Mouse (Mus musculus): ENCODE data around the gene Ikzf4. TPM values are rescaled to one million over a fixed set of nuclear protein-coding genes. Genes with fewer than 3 reads are reported as not detected.

The Ikzf4 gene
- polyA plus RNA-seq, 1 experiment from 2014 or later: 4.9 TPM

Other genes starting within 250 kb of the Ikzf4 start
- gene Slc39a5, start 244.8 kb downstream of the Ikzf4 start, polyA plus RNA-seq (2014; fragmentation: Nextera tagmentation; extraction: Ambion mirVana): not detected in 2 replicates
- 125 and 130 TPM in 2 replicates for gene Nabp2, start 234.5 kb downstream of the Ikzf4 start, polyA plus RNA-seq (2014; fragmentation: Nextera tagmentation; extraction: Ambion mirVana)
- gene Rnf41, start 234.3 kb downstream of the Ikzf4 start, polyA plus RNA-seq (2014; fragmentation: Nextera tagmentation; extraction: Ambion mirVana): 44.2 and 44.7 TPM in 2 replicates
- gene Smarcc2, start 186.7 kb downstream of the Ikzf4 start, polyA plus RNA-seq (2014; fragmentation: Nextera tagmentation; extraction: Ambion mirVana): 126 and 170 TPM in 2 replicates
- gene Myl6, start 151.8 kb downstream of the Ikzf4 start, polyA plus RNA-seq (2014; fragmentation: Nextera tagmentation; extraction: Ambion mirVana): 742 and 751 TPM in 2 replicates
- gene Myl6b, start 147.3 kb downstream of the Ikzf4 start, polyA plus RNA-seq (2014; fragmentation: Nextera tagmentation; extraction: Ambion mirVana): 3.3 and 4.2 TPM in 2 replicates
- 12.6 and 15.7 TPM in 2 replicates for gene Esyt1, start 120.1 kb downstream of the Ikzf4 start, polyA plus RNA-seq (2014; fragmentation: Nextera tagmentation; extraction: Ambion mirVana)
- gene Zc3h10, start 98.2 kb downstream of the Ikzf4 start, polyA plus RNA-seq (2014; fragmentation: Nextera tagmentation; extraction: Ambion mirVana): 14.1 and 15.0 TPM in 2 replicates
- 2,785 and 2,836 TPM in 2 replicates for gene Rpl41, start 96.7 kb downstream of the Ikzf4 start, polyA plus RNA-seq (2014; fragmentation: Nextera tagmentation; extraction: Ambion mirVana)
- 220 and 243 TPM in 2 replicates for gene Pa2g4, start 80.0 kb downstream of the Ikzf4 start, polyA plus RNA-seq (2014; fragmentation: Nextera tagmentation; extraction: Ambion mirVana)
- gene Erbb3, start 56.3 kb downstream of the Ikzf4 start, polyA plus RNA-seq (2014; fragmentation: Nextera tagmentation; extraction: Ambion mirVana): 4.6 and 7.0 TPM in 2 replicates
- gene Rps26, start 19.2 kb downstream of the Ikzf4 start, polyA plus RNA-seq (2014; fragmentation: Nextera tagmentation; extraction: Ambion mirVana): 596 and 615 TPM in 2 replicates
- gene Suox, start 28.1 kb upstream of the Ikzf4 start, polyA plus RNA-seq (2014; fragmentation: Nextera tagmentation; extraction: Ambion mirVana): 12.0 and 14.8 TPM in 2 replicates
- gene Rab5b, start 50.3 kb upstream of the Ikzf4 start, polyA plus RNA-seq (2014; fragmentation: Nextera tagmentation; extraction: Ambion mirVana): 76.0 and 83.0 TPM in 2 replicates
- gene Pmel, start 58.2 kb upstream of the Ikzf4 start, polyA plus RNA-seq (2014; fragmentation: Nextera tagmentation; extraction: Ambion mirVana): 4.5 and 5.8 TPM in 2 replicates
- gene Cdk2, start 59.0 kb upstream of the Ikzf4 start, polyA plus RNA-seq (2014; fragmentation: Nextera tagmentation; extraction: Ambion mirVana): 75.2 and 86.5 TPM in 2 replicates
- 5.0 and 6.2 TPM in 2 replicates for gene Dgka, start 98.9 kb upstream of the Ikzf4 start, polyA plus RNA-seq (2014; fragmentation: Nextera tagmentation; extraction: Ambion mirVana)
- 44.5 and 48.3 TPM in 2 replicates for gene Pym1, start 101.9 kb upstream of the Ikzf4 start, polyA plus RNA-seq (2014; fragmentation: Nextera tagmentation; extraction: Ambion mirVana)
- 0.27 and 0.49 TPM in 2 replicates for gene Mmp19, start 144.9 kb upstream of the Ikzf4 start, polyA plus RNA-seq (2014; fragmentation: Nextera tagmentation; extraction: Ambion mirVana)
- gene Dnajc14, start 158.1 kb upstream of the Ikzf4 start, polyA plus RNA-seq (2014; fragmentation: Nextera tagmentation; extraction: Ambion mirVana): 31.8 and 34.7 TPM in 2 replicates
- gene Tmem198b, start 158.4 kb upstream of the Ikzf4 start, polyA plus RNA-seq (2014; fragmentation: Nextera tagmentation; extraction: Ambion mirVana): 14.2 and 16.3 TPM in 2 replicates
- 282 and 286 TPM in 2 replicates for gene Sarnp, start 171.3 kb upstream of the Ikzf4 start, polyA plus RNA-seq (2014; fragmentation: Nextera tagmentation; extraction: Ambion mirVana)
- gene Ormdl2, start 175.7 kb upstream of the Ikzf4 start, polyA plus RNA-seq (2014; fragmentation: Nextera tagmentation; extraction: Ambion mirVana): 64.8 and 66.4 TPM in 2 replicates
- gene Gdf11, start 245.7 kb upstream of the Ikzf4 start, polyA plus RNA-seq (2014; fragmentation: Nextera tagmentation; extraction: Ambion mirVana): 10.5 and 11.5 TPM in 2 replicates

Measured in hindbrain, embryonic 11.5 days (tissue).